Mouse (Mus musculus) forebrain, postnatal 0 days (tissue): ENCODE data around the gene Kif4. TPM values are rescaled to one million over a fixed set of nuclear protein-coding genes. Genes with fewer than 3 reads are reported as not detected.

Source experiments
- ATAC-seq: fragments of 200-750 bp; cut with Nextera tagmentation; 2 replicates; pipeline ENCODE4 v1.8.0; 2017; ENCODE audit warnings: mild to moderate bottlenecking, moderate library complexity
- DNase-seq: peaks from one replicate; pipeline ENCODE4 v3.0.0-alpha.2; 2015
- H3K27ac ChIP-seq: fragments of 300-500 bp; sonication (generic); 2 replicates; pipeline ENCODE4 v1.5.1; 2014; ENCODE audit warnings: low read depth, mild to moderate bottlenecking, antibody characterized with exemption, low read length, moderate library complexity, mixed read lengths
- H3K27me3 ChIP-seq: fragments of 300-500 bp; sonication (generic); 2 replicates; pipeline ENCODE4 v1.6.1; 2014; ENCODE audit warnings: mild to moderate bottlenecking, low read length, mixed read lengths; ENCODE audit not compliant: insufficient read depth
- H3K36me3 ChIP-seq: fragments of 300-500 bp; sonication (generic); 2 replicates; pipeline ENCODE4 v1.6.1; 2014; ENCODE audit warnings: mild to moderate bottlenecking, moderate library complexity; ENCODE audit not compliant: insufficient read depth
- H3K4me1 ChIP-seq: fragments of 300-500 bp; sonication (generic); 2 replicates; pipeline ENCODE4 v1.6.1; 2014; ENCODE audit warnings: antibody characterized with exemption; ENCODE audit not compliant: insufficient read depth
- H3K4me2 ChIP-seq: fragments of 300-500 bp; sonication (generic); 2 replicates; pipeline ENCODE4 v1.6.1; 2014; ENCODE audit warnings: low read depth, mild to moderate bottlenecking, moderate library complexity
- H3K4me3 ChIP-seq: fragments of 300-500 bp; sonication (generic); 2 replicates; pipeline ENCODE4 v1.5.1; 2014; ENCODE audit warnings: low read depth, low read length, mixed read lengths
- H3K9ac ChIP-seq: fragments of 300-500 bp; sonication (generic); 2 replicates; pipeline ENCODE4 v1.6.1; 2014; ENCODE audit warnings: mild to moderate bottlenecking
- H3K9me3 ChIP-seq: fragments of 300-500 bp; sonication (generic); 2 replicates; pipeline ENCODE4 v1.6.1; 2016; ENCODE audit warnings: low read length
- CTCF ChIP-seq: sonication (generic); IDR thresholded peaks from 2 replicates; pipeline ENCODE4 v1.5.1; 2016; ENCODE audit warnings: antibody characterized with exemption, control low read depth, low read depth
- WGBS: fragments of 180-500 bp; shearing (Covaris S2); extraction: QIAGEN DNeasy Blood & Tissue Kit; methylation state at CpG from one replicate; pipeline ENCODE4 v1.1.7; 2014; 5-methylcytosine and 5-hydroxymethylcytosine counted together
- polyA plus RNA-seq: library from polyadenylated mRNA; unstranded; fragments of >200 nt; fragmentation: Nextera tagmentation; extraction: Ambion mirVana; gene quantifications from 2 replicates; pipeline ENCODE4 v1.2.1, GENCODE M21; 2015
- total RNA-seq: library from RNA; depleted of rRNA; stranded (reverse); fragments of >200 nt; gene quantifications from 2 replicates; pipeline ENCODE4 v1.2.3, GENCODE M21; 2014; rRNA removed

The Kif4 gene
- total RNA-seq (6.4 and 6.7 TPM in 2 replicates), polyA plus RNA-seq (3.1 and 3.8 TPM in 2 replicates)

GRCm38 (mm10) chrX:100625546-100625801 is at the start of gene Kif4:
TSS of gene Kif4 (plus strand) at chrX:100625737.
- DNase-seq (no peak), ATAC-seq (no peak)
- Histone ChIP-seq H3K4me1 (peaks cover 4% of the 10 kb centered on the region; the same call in 1 of the 2 replicates), H3K4me3 (peak within 1 kb of the TSS; percentile 50), H3K9me3 (no peaks in the 10 kb centered on the region), H3K27me3 (no peaks in the 10 kb centered on the region), H3K36me3 (peaks cover 9% of the 10 kb centered on the region; the same call in 1 of the 2 replicates), H3K27ac (0 out of 2 replicates have a peak within 1 kb of the TSS, but pooled peaks have one; percentile 29), H3K4me2 (peak within 1 kb of the TSS; percentile 70), H3K9ac (peak within 1 kb of the TSS; percentile 60)
- 20% methylated on average over 3 of the region's 3 CpGs for WGBS
- no peak for TF ChIP-seq CTCF

GRCm38 (mm10) chrX:100594791-100595190 is 30.7 kb upstream of the Kif4 start, which contains the start of gene P2ry4:
TSS of gene P2ry4 (minus strand) at chrX:100594869.
- DNase-seq (no peak), ATAC-seq (no peak)
- Histone ChIP-seq H3K4me1 (no peaks in the 10 kb centered on the region), H3K4me3 (no peak within 1 kb of the TSS), H3K9me3 (no peaks in the 10 kb centered on the region), H3K27ac (no peak within 1 kb of the TSS), H3K27me3 (no peaks in the 10 kb centered on the region), H3K36me3 (no peaks in the 10 kb centered on the region), H3K9ac (no peak within 1 kb of the TSS), H3K4me2 (no peak within 1 kb of the TSS)
- no peak for TF ChIP-seq CTCF
- WGBS: 68% methylated on average over 4 of the region's 4 CpGs

GRCm38 (mm10) chrX:100597439-100597838 is 28.1 kb upstream of the Kif4 start:
- Histone ChIP-seq H3K9ac (no peak overlapping the region), H3K4me1 (no peaks in the 10 kb centered on the region), H3K9me3 (no peaks in the 10 kb centered on the region), H3K4me3 (no peak overlapping the region), H3K27me3 (no peaks in the 10 kb centered on the region), H3K36me3 (no peaks in the 10 kb centered on the region), H3K27ac (no peak overlapping the region), H3K4me2 (no peak overlapping the region)
- ATAC-seq (peak; percentile 50; the same call in 1 of the 2 replicates), DNase-seq (peak; percentile 31)
- 32% methylated on average over 5 of the region's 5 CpGs for WGBS
- peak; percentile 60 for TF ChIP-seq CTCF

- 62% methylated on average over 4 of the region's 4 CpGs for WGBS
- ATAC-seq (no peak), DNase-seq (no peak)
- Histone ChIP-seq H3K36me3 (no peaks in the 10 kb centered on the region), H3K27ac (no peak overlapping the region), H3K4me1 (no peaks in the 10 kb centered on the region), H3K9ac (no peak overlapping the region), H3K4me3 (no peak overlapping the region), H3K4me2 (no peak overlapping the region), H3K27me3 (no peaks in the 10 kb centered on the region), H3K9me3 (no peaks in the 10 kb centered on the region)
- TF ChIP-seq CTCF: no peak
These were observed 25.8 kb upstream of the Kif4 start for GRCm38 (mm10) chrX:100599755-100600154.

- 48% methylated on average over 1 of the region's 1 CpGs for WGBS
- no peak within 1 kb of the TSS for H3K4me2 ChIP-seq
- no peak for DNase-seq
- H3K4me3 ChIP-seq: no peak within 1 kb of the TSS
- no peaks in the 10 kb centered on the region for H3K27me3 ChIP-seq
- no peak for TF ChIP-seq CTCF
- H3K4me1 ChIP-seq: no peaks in the 10 kb centered on the region
- no peaks in the 10 kb centered on the region for H3K9me3 ChIP-seq
- H3K36me3 ChIP-seq: no peaks in the 10 kb centered on the region
- H3K9ac ChIP-seq: no peak within 1 kb of the TSS
- ATAC-seq: no peak
- no peak within 1 kb of the TSS for H3K27ac ChIP-seq
These were observed 20.2 kb upstream of the Kif4 start, which contains the start of gene Arr3 for GRCm38 (mm10) chrX:100605314-100605713. TSS of gene Arr3 (plus strand) at chrX:100605497.

- ATAC-seq: no peak
These were observed 7.0 kb upstream of the Kif4 start for GRCm38 (mm10) chrX:100618488-100618887.

GRCm38 (mm10) chrX:100621366-100621765 is 4.2 kb upstream of the Kif4 start:
- H3K27me3 ChIP-seq: no peaks in the 10 kb centered on the region
- no peak overlapping the region for H3K9ac ChIP-seq
- ATAC-seq (no peak), DNase-seq (peak; percentile 16)
- peaks cover 4% of the 10 kb centered on the region; the same call in 1 of the 2 replicates for H3K4me1 ChIP-seq
- no peak overlapping the region for H3K4me3 ChIP-seq
- peaks cover 9% of the 10 kb centered on the region; the same call in 1 of the 2 replicates for H3K36me3 ChIP-seq
- no peaks in the 10 kb centered on the region for H3K9me3 ChIP-seq
- no peak overlapping the region for H3K4me2 ChIP-seq
- WGBS: 64% methylated on average over 2 of the region's 2 CpGs
- peak; percentile 32 for TF ChIP-seq CTCF
- H3K27ac ChIP-seq: no peak overlapping the region

More at GRCm38 (mm10) chrX:100618488-100618887, 7.0 kb upstream of the Kif4 start:
- TF ChIP-seq CTCF: no peak
- peaks cover 4% of the 10 kb centered on the region; the same call in 1 of the 2 replicates for H3K36me3 ChIP-seq
- no peaks in the 10 kb centered on the region for H3K4me1 ChIP-seq
- no peaks in the 10 kb centered on the region for H3K9me3 ChIP-seq
- no peak overlapping the region for H3K27ac ChIP-seq
- H3K9ac ChIP-seq: no peak overlapping the region
- no peaks in the 10 kb centered on the region; the same call in 1 of the 2 replicates for H3K27me3 ChIP-seq
- H3K4me2 ChIP-seq: no peak overlapping the region
- DNase-seq: no peak
- H3K4me3 ChIP-seq: no peak overlapping the region
- 72% methylated on average over 3 of the region's 3 CpGs for WGBS
